Mouse (Mus musculus) layer of hippocampus, adult 9-10 months (tissue): Measurements from ENCODE around the gene Kcnj9.

Experiments
- DNase-seq: peaks from one replicate; pipeline ENCODE4 v3.0.0; 2022; ENCODE audit warnings: low spot score

The Kcnj9 gene

DNA sequence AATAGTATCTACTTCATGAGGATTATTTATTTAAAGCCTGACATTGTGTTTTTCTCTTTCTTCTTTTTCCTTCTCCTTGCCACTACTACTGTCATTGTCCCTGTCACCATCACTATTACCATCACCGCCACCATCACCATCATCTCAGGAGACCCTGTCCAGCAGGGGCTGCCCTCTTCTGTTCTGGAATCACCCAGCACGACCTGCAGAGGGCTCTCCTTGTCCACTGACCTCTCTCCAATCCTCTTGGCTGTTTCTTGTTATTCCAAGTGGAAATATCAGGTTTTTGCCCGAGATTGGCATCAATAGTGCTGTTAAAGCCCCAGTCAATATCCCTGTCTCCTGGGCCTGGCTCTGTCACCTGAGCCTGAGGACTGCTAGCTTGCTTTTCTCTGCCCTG, 4.4 kb upstream of the Kcnj9 start:
- DNase-seq, result no peak

DNA sequence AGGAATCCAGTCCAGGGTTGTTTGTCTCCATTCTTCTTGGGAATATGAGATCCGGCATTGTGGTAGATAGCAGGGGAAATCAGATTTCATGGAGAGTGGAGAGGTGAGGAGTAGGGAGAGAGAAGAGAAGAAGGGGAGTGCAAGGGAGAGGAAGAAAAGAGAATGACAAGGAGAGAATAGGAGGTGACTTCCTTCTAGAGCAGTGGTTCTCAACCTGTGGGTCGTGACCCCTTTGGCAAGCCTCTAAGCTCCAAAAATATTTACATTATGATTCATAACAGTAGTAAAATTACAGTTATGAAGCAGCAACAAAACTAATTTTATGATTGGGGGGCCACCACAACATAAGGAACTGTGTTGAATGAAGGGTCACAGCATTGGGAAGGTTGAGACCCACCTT, 3.8 kb upstream of the Kcnj9 start:
- DNase-seq, result no peak

- DNase-seq, result no peak
Observed at GRCm38 (mm10) chr1:172331422-172331947, 2.4 kb upstream of the Kcnj9 start.

DNA sequence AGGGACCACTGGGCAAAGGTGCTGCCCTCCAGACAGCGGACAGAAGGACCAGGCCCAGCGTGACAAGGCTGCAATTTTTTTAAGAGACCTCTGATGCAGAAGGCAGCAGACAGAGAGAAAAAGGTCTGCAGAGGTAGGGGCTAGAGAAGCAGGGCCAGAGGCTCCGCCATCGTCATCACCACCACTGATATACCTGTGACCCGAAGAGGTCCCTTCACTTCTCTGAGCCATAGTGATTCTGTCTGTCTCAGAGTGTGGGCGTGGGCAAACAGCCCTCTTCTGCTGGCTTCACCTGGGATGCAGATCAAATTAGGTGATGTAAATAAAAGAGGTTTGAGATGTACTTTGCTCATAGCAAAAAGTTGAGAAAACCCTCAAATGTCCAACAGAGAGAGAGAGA, 498 bp upstream of the Kcnj9 start:
- DNase-seq, result no peak

- DNase-seq, result no peak
Observed at GRCm38 (mm10) chr1:172328461-172328860, 657 bp downstream of the Kcnj9 start.

DNA sequence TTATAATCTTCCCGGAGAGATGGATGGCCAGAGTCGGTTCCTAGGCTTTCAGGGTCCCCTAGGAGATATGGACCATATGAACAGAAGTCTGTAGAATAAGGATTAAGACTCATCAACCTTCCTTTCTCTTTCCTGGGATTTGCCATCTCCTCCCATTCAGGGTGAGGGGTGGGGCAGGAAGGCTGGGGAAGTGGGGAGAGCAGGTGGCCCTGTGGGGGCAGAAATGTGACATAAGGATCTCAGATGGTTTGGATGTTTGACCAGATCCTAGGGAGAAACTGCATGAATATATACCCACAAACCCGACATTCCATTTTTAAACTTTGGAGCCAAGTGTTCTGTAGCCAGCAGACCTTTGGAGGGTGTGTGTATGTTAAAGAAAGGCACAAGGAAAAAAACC, 1.1 kb downstream of the Kcnj9 start:
- no peak for DNase-seq

GRCm38 (mm10) chr1:172327206-172328001, 1.7 kb downstream of the Kcnj9 start:
- no peak for DNase-seq

- no peak for DNase-seq
Observed at GRCm38 (mm10) chr1:172326684-172327083, 2.4 kb downstream of the Kcnj9 start.

DNA sequence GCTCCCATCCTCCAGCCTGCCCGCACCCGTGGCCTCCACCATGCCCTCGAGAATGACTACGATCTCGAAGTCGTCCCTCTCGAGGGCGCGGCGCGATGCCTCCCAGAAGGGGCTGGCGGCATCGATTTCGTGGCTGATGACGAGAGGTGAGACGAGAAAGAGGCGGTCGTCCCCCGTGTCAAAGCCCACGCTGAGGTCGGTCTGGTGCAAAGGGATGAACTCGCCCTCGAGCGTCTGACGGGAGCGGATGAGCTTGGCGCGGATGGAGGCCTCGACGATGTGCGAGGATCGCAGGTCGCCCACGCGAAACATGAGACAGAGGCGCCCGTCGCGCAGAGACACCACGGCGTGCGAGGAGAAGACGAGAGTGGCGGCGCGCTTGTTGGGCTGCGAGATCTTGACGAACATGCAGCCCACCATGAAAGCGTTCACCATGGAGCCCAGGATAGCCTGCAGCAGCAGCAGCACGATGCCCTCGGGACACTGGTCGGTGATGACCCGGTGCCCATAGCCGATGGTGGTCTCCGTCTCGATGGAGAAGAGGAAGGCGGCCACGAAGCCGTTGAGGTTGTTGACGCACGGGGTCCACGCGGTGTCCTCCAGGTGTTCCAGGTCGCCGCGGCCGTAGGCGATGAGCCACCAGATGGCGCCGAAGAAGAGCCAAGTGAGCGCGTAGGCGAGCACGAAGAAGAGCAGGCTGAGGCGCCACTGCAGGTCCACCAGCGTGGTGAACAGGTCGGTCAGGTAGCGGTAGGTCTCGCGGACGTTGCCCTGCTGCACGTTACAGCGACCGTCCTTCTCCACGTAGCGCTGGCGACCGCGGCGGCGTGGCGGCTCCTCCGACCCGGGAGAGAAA, 3.2 kb downstream of the Kcnj9 start:
- DNase-seq, result no peak

GRCm38 (mm10) chr1:172324725-172325124, 4.4 kb downstream of the Kcnj9 start:
- DNase-seq, result no peak

DNA sequence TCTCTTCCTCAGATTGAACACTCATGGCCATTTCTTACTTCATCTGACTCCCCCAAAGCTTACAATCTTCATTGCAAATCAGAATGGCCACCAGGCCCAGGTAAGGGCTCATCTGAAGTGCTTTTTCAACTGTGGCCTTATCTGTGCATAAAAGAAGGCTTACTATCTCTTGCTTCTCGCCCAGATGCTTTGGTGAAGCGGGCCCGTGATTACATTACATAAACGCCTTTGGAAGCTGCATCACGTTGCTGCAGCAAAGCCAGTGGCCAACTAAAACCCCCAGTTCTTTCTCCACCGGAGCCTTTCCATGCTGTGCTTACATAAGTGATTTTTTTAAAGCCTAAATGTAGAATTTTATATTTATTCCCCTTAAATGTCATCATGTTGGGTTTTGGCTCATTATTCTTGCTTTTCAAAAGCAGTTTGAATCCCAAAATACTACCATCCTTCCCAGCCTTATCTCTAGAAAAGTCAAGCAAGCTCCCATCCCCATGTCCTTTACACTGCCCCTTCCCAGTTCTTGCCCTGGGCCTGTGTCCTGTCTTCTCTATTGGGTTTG, 5.2 kb downstream of the Kcnj9 start:
- no peak for DNase-seq

GRCm38 (mm10) chr1:172323298-172323697, 5.8 kb downstream of the Kcnj9 start:
- no peak for DNase-seq

DNA sequence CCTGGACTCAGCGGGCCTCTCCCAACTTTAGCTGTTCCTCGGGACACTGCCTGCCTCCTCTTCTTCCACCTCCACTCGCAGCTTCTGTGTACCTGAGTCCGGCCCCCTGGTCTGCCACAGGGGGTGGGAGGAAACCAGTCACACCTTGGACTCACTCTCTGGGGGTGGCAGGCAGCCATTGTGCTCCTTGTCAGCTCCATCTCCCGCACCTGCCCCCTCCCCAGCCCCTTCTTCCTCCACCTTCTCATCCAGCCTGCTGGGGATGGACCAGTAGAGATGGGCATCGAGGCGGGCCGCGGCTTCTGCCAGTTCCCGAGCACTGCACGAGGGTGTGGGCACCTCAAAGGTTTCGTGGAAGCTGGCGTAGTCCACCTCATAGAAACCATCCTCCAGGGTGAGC, 6.4 kb downstream of the Kcnj9 start:
- DNase-seq, result no peak

DNA sequence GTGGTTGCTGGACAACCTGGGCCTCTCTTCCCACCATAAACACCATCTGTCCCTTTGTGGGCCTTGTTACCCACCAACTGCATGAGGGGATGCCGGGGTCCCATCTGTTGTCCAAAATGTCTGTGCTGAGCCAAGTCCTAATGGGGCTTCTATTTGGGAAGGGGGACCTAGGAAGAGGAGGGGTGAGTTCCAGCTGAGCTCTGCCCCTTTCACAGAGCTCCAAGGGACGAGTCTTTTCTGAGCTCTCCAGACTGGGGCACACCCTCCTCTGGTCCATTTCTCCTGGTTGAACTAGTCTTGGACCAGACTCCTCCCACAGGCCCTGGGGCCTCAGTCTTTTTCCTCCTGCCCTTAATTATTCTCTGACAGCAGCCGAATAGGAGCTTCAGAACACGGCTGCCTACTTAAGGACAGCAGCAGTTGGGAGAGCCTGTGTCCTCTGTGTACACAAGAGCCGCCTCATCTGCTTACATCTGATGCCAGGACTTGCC, 9.2 kb downstream of the Kcnj9 start:
- DNase-seq, result no peak

GRCm38 (mm10) chr1:172319346-172319745, 9.8 kb downstream of the Kcnj9 start:
- no peak for DNase-seq

GRCm38 (mm10) chr1:172318424-172319035, 10.6 kb downstream of the Kcnj9 start:
- no peak for DNase-seq

GRCm38 (mm10) chr1:172317946-172318345, 11.2 kb downstream of the Kcnj9 start:
- DNase-seq, result no peak

- no peak for DNase-seq
Observed at GRCm38 (mm10) chr1:172317431-172317830, 11.7 kb downstream of the Kcnj9 start.

DNA sequence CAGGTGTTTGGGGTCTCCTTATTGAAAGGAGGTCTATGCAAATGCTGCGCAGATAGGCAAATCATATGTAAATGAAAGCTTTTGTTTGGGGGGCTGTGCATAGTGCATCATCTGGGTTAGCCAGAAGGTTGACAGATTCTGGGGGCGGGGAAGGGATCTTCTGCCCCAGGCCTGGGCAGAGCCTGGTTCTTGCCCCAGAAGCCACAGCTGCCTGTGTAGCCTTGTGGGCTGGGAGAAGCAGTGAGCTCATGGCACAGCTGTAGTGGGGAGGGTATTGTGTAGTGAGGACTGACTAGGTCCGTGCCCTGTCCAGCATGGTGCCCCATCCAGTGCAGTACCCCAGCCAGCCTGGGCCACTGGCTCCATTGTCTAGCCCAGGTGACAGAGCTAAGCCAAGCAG, 14.2 kb downstream of the Kcnj9 start:
- DNase-seq, result no peak

- DNase-seq, result no peak
Observed at GRCm38 (mm10) chr1:172313613-172314411, 15.3 kb downstream of the Kcnj9 start.
